Mouse (Mus musculus): ENCODE measurements around the gene Grap.

- TF ChIP-seq POLR2A (IDR thresholded peaks at IDR 0.05; ENCODE audit: insufficient read length, low read depth) (no peak), E2F4 (IDR thresholded peaks at IDR 0.05; ENCODE audit: insufficient read depth) (no peak), TCF3 (IDR thresholded peaks at IDR 0.05; ENCODE audit: insufficient read length, low read depth) (no peak), MYOD1 (IDR thresholded peaks at IDR 0.05; ENCODE audit: control insufficient read depth in 1 of 3, insufficient read length in 2 of 3, low read depth in 2 of 3) (no peak), MYOG (IDR thresholded peaks at IDR 0.05; ENCODE audit: control insufficient read depth in 1 of 3, insufficient read depth in 1 of 3, insufficient read length in 2 of 3, low read depth in 2 of 3) (no peak), MAX (IDR thresholded peaks at IDR 0.05; ENCODE audit: low read depth) (no peak), REST (IDR thresholded peaks at IDR 0.05; ENCODE audit: insufficient read depth, insufficient read length) (no peak), USF1 (IDR thresholded peaks at IDR 0.05; ENCODE audit: low read depth) (no peak), TCF12 (IDR thresholded peaks at IDR 0.05; ENCODE audit: insufficient read depth, poor library complexity, severe bottlenecking) (no peak), CEBPB (IDR thresholded peaks at IDR 0.05; ENCODE audit: insufficient read depth, poor library complexity, severe bottlenecking) (no peak)
Measured at GRCm38 (mm10) chr11:61618131-61618530, 34.9 kb upstream of the Grap start.

All from myocyte (in vitro differentiated cells).